Mouse (Mus musculus) MEL (cell line): Measurements from ENCODE around the gene Nepn. TPM values are rescaled to one million over a fixed set of nuclear protein-coding genes. Genes with fewer than 3 reads are reported as not detected.

ENCODE experiments used
- DNase-seq: peaks from one replicate; pipeline ENCODE4 v3.0.0; 2011; ENCODE audit warnings: low read depth, low spot score
- H3K27ac ChIP-seq: 2 replicates; pipeline ENCODE4 v1.5.1; 2012; ENCODE audit warnings: low read depth, mild to moderate bottlenecking, control low read depth, low read length, moderate library complexity; ENCODE audit not compliant: control insufficient read depth
- H3K27me3 ChIP-seq, 2 experiments: fragments of 150-350 bp in 1 of 2; sonication (generic) in 1 of 2; 2 replicates each; pipeline ENCODE4 v1.6.1; 2012; ENCODE audit warnings: low read length in 2 of 2, mild to moderate bottlenecking in 2 of 2, improper control_type of control experiment in 1 of 2, moderate library complexity in 1 of 2; ENCODE audit not compliant: insufficient read depth in 2 of 2, control insufficient read depth in 1 of 2
- H3K36me3 ChIP-seq, 2 experiments: 2 replicates each; pipeline ENCODE4 v1.6.1; 2012 to 2014; ENCODE audit warnings: low read length in 2 of 2, improper control_type of control experiment in 1 of 2, inconsistent platforms in 1 of 2, mild to moderate bottlenecking in 1 of 2; ENCODE audit not compliant: insufficient read depth in 2 of 2, control insufficient read depth in 1 of 2
- H3K4me1 ChIP-seq, 2 experiments: fragments of 150-350 bp in 1 of 2; sonication (generic) in 1 of 2; 2 replicates each; pipeline ENCODE4 v1.6.1; 2012; ENCODE audit warnings: low read length in 2 of 2, improper control_type of control experiment in 1 of 2, mild to moderate bottlenecking in 1 of 2; ENCODE audit not compliant: insufficient read depth in 2 of 2, control insufficient read depth in 1 of 2
- H3K4me3 ChIP-seq, 2 experiments: fragments of 150-350 bp in 1 of 2; sonication (generic) in 1 of 2; 2 replicates each; pipeline ENCODE4 v1.5.1; 2012; ENCODE audit warnings: low read depth in 2 of 2, low read length in 2 of 2, mild to moderate bottlenecking in 2 of 2, moderate library complexity in 2 of 2, control low read depth in 1 of 2, improper control_type of control experiment in 1 of 2; ENCODE audit not compliant: control insufficient read depth in 1 of 2, insufficient read depth in 1 of 2
- H3K79me2 ChIP-seq: 2 replicates; pipeline ENCODE4 v1.6.1; 2012; ENCODE audit warnings: mild to moderate bottlenecking, low read length, moderate library complexity; ENCODE audit not compliant: control insufficient read depth, poor library complexity, insufficient read depth
- H3K9ac ChIP-seq: 2 replicates; pipeline ENCODE4 v1.6.1; 2012; ENCODE audit warnings: low read depth, mild to moderate bottlenecking, control low read depth, low read length, moderate library complexity; ENCODE audit not compliant: control insufficient read depth, poor library complexity, severe bottlenecking
- H3K9me3 ChIP-seq: fragments of 150-350 bp; sonication (generic); replicated peaks from 2 replicates; pipeline ENCODE4 v1.6.1; 2012; ENCODE audit warnings: mild to moderate bottlenecking, low read length, improper control_type of control experiment, moderate library complexity; ENCODE audit not compliant: insufficient read depth
- BHLHE40 ChIP-seq: IDR thresholded peaks from 2 replicates; pipeline ENCODE4 v1.6.1; 2012; ENCODE audit warnings: low read depth, mild to moderate bottlenecking, inconsistent platforms, low read length, improper control_type of control experiment, borderline replicate concordance
- CHD1 ChIP-seq: IDR thresholded peaks from 2 replicates; pipeline ENCODE4 v1.6.1; 2012; ENCODE audit warnings: low read depth, mild to moderate bottlenecking, inconsistent platforms, low read length, improper control_type of control experiment
- CTCF ChIP-seq, 3 experiments: IDR thresholded peaks in 2 of 3; conservative IDR thresholded peaks in 1 of 3; 2 replicates each; pipeline ENCODE4 v1.5.1; 2011 to 2012; ENCODE audit warnings: low read length in 3 of 3, low read depth in 2 of 3, mild to moderate bottlenecking in 2 of 3, improper control_type of control experiment in 1 of 3, inconsistent platforms in 1 of 3, mixed read lengths in 1 of 3, moderate library complexity in 1 of 3; ENCODE audit not compliant: control insufficient read depth in 1 of 3, insufficient read depth in 1 of 3, poor library complexity in 1 of 3, severe bottlenecking in 1 of 3
- EP300 ChIP-seq, 2 experiments: IDR thresholded peaks; 2 replicates each; pipeline ENCODE4 v1.6.1; 2011; ENCODE audit warnings: improper control_type of control experiment in 2 of 2, low read length in 2 of 2, low read depth in 1 of 2, mild to moderate bottlenecking in 1 of 2
- ETS1 ChIP-seq: IDR thresholded peaks from 2 replicates; pipeline ENCODE4 v1.6.1; 2012; ENCODE audit warnings: low read depth, mild to moderate bottlenecking, inconsistent platforms, low read length, improper control_type of control experiment, moderate library complexity
- GATA1 ChIP-seq: IDR thresholded peaks from 2 replicates; pipeline ENCODE4 v1.6.1; 2011; ENCODE audit warnings: low read depth, low read length, improper control_type of control experiment
- KAT2A ChIP-seq: conservative IDR thresholded peaks from 2 replicates; pipeline ENCODE4 v1.6.1; 2012; ENCODE audit warnings: low read depth, low read length, improper control_type of control experiment, inconsistent platforms
- MAFK ChIP-seq: IDR thresholded peaks from 2 replicates; pipeline ENCODE4 v1.6.1; 2011; ENCODE audit warnings: low read depth, mild to moderate bottlenecking, low read length, improper control_type of control experiment, borderline replicate concordance
- MAZ ChIP-seq: IDR thresholded peaks from 2 replicates; pipeline ENCODE4 v1.6.1; 2012; ENCODE audit warnings: low read depth, mild to moderate bottlenecking, inconsistent platforms, low read length, improper control_type of control experiment
- MYC ChIP-seq: IDR thresholded peaks from 2 replicates; pipeline ENCODE4 v1.6.1; 2011; ENCODE audit warnings: low read depth, mild to moderate bottlenecking, low read length, improper control_type of control experiment, moderate library complexity
- POLR2AphosphoS2 ChIP-seq: IDR thresholded peaks from 2 replicates; pipeline ENCODE4 v1.6.1; 2011; ENCODE audit warnings: low read length, improper control_type of control experiment
- RCOR1 ChIP-seq: IDR thresholded peaks from 2 replicates; pipeline ENCODE4 v1.6.1; 2012; ENCODE audit warnings: low read depth, mild to moderate bottlenecking, inconsistent platforms, low read length, improper control_type of control experiment
- SIN3A ChIP-seq: IDR thresholded peaks from 2 replicates; pipeline ENCODE4 v1.6.1; 2012; ENCODE audit warnings: low read length, improper control_type of control experiment, inconsistent platforms
- SMC3 ChIP-seq: IDR thresholded peaks from 2 replicates; pipeline ENCODE4 v1.6.1; 2011; ENCODE audit warnings: low read depth, low read length, improper control_type of control experiment
- TAL1 ChIP-seq: IDR thresholded peaks from 2 replicates; pipeline ENCODE4 v1.6.1; 2012; ENCODE audit warnings: mild to moderate bottlenecking, inconsistent platforms, low read length, moderate library complexity, mixed read lengths
- TBP ChIP-seq: IDR thresholded peaks from 2 replicates; pipeline ENCODE4 v1.8.0; 2011; ENCODE audit warnings: low read depth, low read length, improper control_type of control experiment
- TCF12 ChIP-seq: IDR thresholded peaks from 2 replicates; pipeline ENCODE4 v1.6.1; 2014; ENCODE audit warnings: low read depth, mild to moderate bottlenecking, inconsistent platforms, low read length, improper control_type of control experiment, moderate library complexity
- UBTF ChIP-seq: IDR thresholded peaks from 2 replicates; pipeline ENCODE4 v1.6.1; 2012; ENCODE audit warnings: low read depth, mild to moderate bottlenecking, inconsistent platforms, low read length, improper control_type of control experiment, moderate library complexity, borderline replicate concordance; ENCODE audit not compliant: insufficient read depth
- USF2 ChIP-seq, 2 experiments: IDR thresholded peaks; 2 replicates each; pipeline ENCODE4 v1.6.1; 2011 to 2012; ENCODE audit warnings: improper control_type of control experiment in 2 of 2, low read length in 2 of 2, borderline replicate concordance in 1 of 2, inconsistent platforms in 1 of 2, low read depth in 1 of 2, mild to moderate bottlenecking in 1 of 2; ENCODE audit not compliant: insufficient read depth in 1 of 2
- ZKSCAN1 ChIP-seq: IDR thresholded peaks from 2 replicates; pipeline ENCODE4 v1.6.1; 2012; ENCODE audit warnings: low read depth, mild to moderate bottlenecking, inconsistent platforms, low read length, improper control_type of control experiment, moderate library complexity
- polyA plus RNA-seq, 2 experiments: library from polyadenylated mRNA; stranded (reverse) in 1 of 2; unstranded in 1 of 2; fragments of >175 nt in 1 of 2; fragments of >200 nt in 1 of 2; gene quantifications; 2 replicates each; pipeline versions ENCODE4 v1.2.1 to v1.2.4; 2012; ENCODE audit warnings: low replicate concordance in 2 of 2, low read depth in 1 of 2; ENCODE audit not compliant: insufficient read length in 2 of 2, insufficient read depth in 1 of 2, missing spikeins in 1 of 2
- total RNA-seq: library from RNA; depleted of rRNA; stranded (reverse); fragments of 300-350 nt; gene quantifications from 2 replicates; pipeline ENCODE4 v1.2.3, GENCODE M21; 2012

Gene Nepn
- total and polyA plus RNA-seq, 3 experiments: 0.12 to 0.17 TPM; not detected in 1

GRCm38 (mm10) chr10:52391208-52391607, 2.4 kb downstream of the Nepn start (continued):
- no peak for TF ChIP-seq CTCF (IDR thresholded peaks at IDR 0.05 in 2 of 3, conservative IDR thresholded peaks at IDR 0.05 in 1 of 3; ENCODE audit: control insufficient read depth in 1 of 3, insufficient read depth in 1 of 3, low read depth in 2 of 3, low read length in 3 of 3, poor library complexity in 1 of 3, severe bottlenecking in 1 of 3)
- no peak for TF ChIP-seq CHD1
- TF ChIP-seq GATA1: peak; percentile 62
- no peak for TF ChIP-seq MAFK
- TF ChIP-seq MAZ: no peak
- TF ChIP-seq MYC: no peak
- TF ChIP-seq UBTF: no peak
- no peak for TF ChIP-seq KAT2A
- TF ChIP-seq ZKSCAN1: no peak
- no peak for TF ChIP-seq USF2 (IDR thresholded peaks at IDR 0.05; ENCODE audit: borderline replicate concordance in 1 of 2, insufficient read depth in 1 of 2, low read depth in 1 of 2, low read length in 2 of 2)

DNA sequence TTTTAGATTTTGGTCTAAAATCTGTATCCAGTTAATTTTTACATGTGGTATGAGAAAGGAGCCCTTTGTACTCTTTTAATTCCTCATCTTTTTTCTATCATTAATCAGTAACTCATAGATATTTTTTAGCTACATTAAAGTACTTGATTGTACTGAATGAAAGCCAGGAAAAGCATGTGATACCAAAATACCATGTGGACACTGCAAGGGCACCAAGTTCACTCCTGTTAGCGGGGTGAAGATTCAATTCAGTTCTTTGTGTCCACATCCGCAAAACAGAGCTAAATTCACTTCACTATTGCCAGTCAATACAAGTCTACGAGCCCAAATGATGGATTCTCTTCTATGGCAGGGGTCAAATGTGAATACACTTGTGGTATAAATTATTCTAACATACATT, 7.9 kb downstream of the Nepn start:
- no peak overlapping the region for H3K4me3 ChIP-seq
- TF ChIP-seq POLR2AphosphoS2 (no peak), USF2 (IDR thresholded peaks at IDR 0.05; ENCODE audit: borderline replicate concordance in 1 of 2, insufficient read depth in 1 of 2, low read depth in 1 of 2, low read length in 2 of 2) (no peak), CHD1 (no peak), TBP (no peak), MYC (no peak)

DNA sequence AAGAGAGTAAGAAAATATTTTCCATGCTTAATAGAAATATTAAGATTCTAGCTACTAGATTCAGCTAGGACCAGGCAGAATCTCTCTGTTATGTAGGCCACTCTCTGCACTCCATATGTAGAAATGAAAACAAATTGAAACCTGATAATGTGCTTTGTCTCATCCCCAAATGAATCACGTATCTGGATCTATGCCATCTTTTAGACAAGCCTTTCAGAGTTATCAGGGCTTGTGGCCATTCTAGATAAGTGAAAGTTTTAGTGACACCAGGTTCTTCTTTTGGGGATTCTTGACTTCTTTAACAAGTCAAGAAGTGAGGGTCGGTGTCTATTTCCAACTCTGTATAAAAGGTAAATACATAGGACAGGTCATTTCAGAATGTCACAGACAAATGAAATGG, 9.9 kb downstream of the Nepn start:
- Histone ChIP-seq H3K4me3 (no peak overlapping the region), H3K36me3 (peaks cover 0 to 11% of the 10 kb centered on the region in 2 experiments; a peak in 2 of 4 replicates), H3K79me2 (no peaks in the 10 kb centered on the region), H3K4me1 (peaks cover 0 to 3% of the 10 kb centered on the region in 2 experiments; a peak in 2 of 4 replicates), H3K27ac (no peak overlapping the region)
- TF ChIP-seq MYC (no peak), EP300 (IDR thresholded peaks at IDR 0.05; ENCODE audit: low read depth in 1 of 2, low read length in 2 of 2) (peak; percentile 71 to 82), TCF12 (peak; percentile 82), SIN3A (peak; percentile 45), RCOR1 (peak; percentile 99), TAL1 (peak; percentile 17; the same call in 1 of the 2 replicates), ETS1 (peak; percentile 80), MAFK (0 out of 2 replicates have a peak, but pooled peaks have one; percentile 35), CHD1 (no peak), BHLHE40 (peak; percentile 72; the same call in 1 of the 2 replicates), GATA1 (peak; percentile 93), SMC3 (no peak)
- TF ChIP-seq, all 39 proteins: peak for 9
- peak; percentile 72 for DNase-seq
- H3K9me3 ChIP-seq: no peaks in the 10 kb centered on the region
- no peaks in the 10 kb centered on the region for H3K27me3 ChIP-seq
- no peak overlapping the region for H3K9ac ChIP-seq

More for the DNA sequence above, 7.9 kb downstream of the Nepn start:
- Histone ChIP-seq H3K36me3 (peaks cover 0 to 15% of the 10 kb centered on the region in 2 experiments; a peak in 2 of 4 replicates), H3K9me3 (no peaks in the 10 kb centered on the region), H3K79me2 (no peaks in the 10 kb centered on the region), H3K9ac (no peak overlapping the region), H3K27ac (no peak overlapping the region), H3K27me3 (no peaks in the 10 kb centered on the region), H3K4me1 (peaks cover under 1 to 4% of the 10 kb centered on the region in 2 experiments)
- DNase-seq: no peak
